Mouse (Mus musculus): ENCODE measurements at regions not wholly inside any gene's neighbourhood (a gene's known extent, or its start where the extent isn't known, plus 50 kb on each side); places are given as distances from the start of the nearest gene placed in this dataset.

- TF ChIP-seq CTCF (IDR thresholded peaks at IDR 0.05; ENCODE audit: borderline replicate concordance, extremely low read depth, insufficient read depth, insufficient read length): no peak
- TF ChIP-seq POLR2A (IDR thresholded peaks at IDR 0.05; ENCODE audit: borderline replicate concordance, extremely low read depth, insufficient read depth, insufficient read length, poor library complexity, severe bottlenecking): no peak
These were observed 410.6 kb downstream of the Ppargc1a start for GRCm38 (mm10) chr5:51156901-51157300.
